Mouse (Mus musculus): ENCODE measurements at regions not wholly inside any gene's neighbourhood (a gene's known extent, or its start where the extent isn't known, plus 50 kb on each side); places are given as distances from the start of the nearest gene placed in this dataset.

DNA sequence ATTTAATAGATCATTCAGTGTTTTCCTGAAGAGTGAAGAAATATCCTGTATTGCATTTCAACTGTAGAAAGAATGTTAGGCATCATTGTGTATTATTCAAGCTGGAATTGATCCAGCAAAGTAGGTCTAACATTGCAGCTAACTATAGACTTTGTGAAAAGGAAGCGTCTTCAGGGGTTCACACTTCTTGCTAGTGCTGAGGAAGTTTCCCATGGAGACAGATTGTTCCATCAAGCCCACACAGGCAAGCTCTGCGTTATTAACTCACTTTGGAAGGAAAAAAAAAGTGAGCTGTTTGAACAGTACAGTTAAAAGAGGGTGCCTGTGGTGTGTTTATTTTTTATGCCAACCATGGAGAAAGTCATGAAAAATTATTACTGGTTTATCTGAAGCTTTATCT is 206.1 kb downstream of the Rergl start:
- Histone ChIP-seq H3K79me2 (ENCODE audit: control insufficient read depth, insufficient read depth, low read length, poor library complexity) (no peaks in the 10 kb centered on the region), H3K9ac (ENCODE audit: control insufficient read depth, low read depth, low read length, poor library complexity, severe bottlenecking) (no peak overlapping the region), H3K4me3 (ENCODE audit: control insufficient read depth in 1 of 2, insufficient read depth in 1 of 2, low read depth in 2 of 2, low read length in 2 of 2) (no peak overlapping the region), H3K36me3 (ENCODE audit: control insufficient read depth in 1 of 2, insufficient read depth in 2 of 2, low read length in 2 of 2) (no peaks in the 10 kb centered on the region), H3K9me3 (replicated peaks; ENCODE audit: insufficient read depth, low read length) (no peaks in the 10 kb centered on the region), H3K27me3 (ENCODE audit: control insufficient read depth in 1 of 2, insufficient read depth in 2 of 2, low read length in 2 of 2) (no peaks in the 10 kb centered on the region), H3K27ac (ENCODE audit: control insufficient read depth, low read depth, low read length) (no peak overlapping the region), H3K4me1 (ENCODE audit: control insufficient read depth in 1 of 2, insufficient read depth in 2 of 2, low read length in 2 of 2) (no peaks in the 10 kb centered on the region)
- DNase-seq (ENCODE audit: low read depth, low spot score) = no peak
- TF ChIP-seq E2F4 (IDR thresholded peaks at IDR 0.05; ENCODE audit: borderline replicate concordance, low read depth, low read length) = no peak
- no peak for TF ChIP-seq EP300 (IDR thresholded peaks at IDR 0.05; ENCODE audit: low read depth in 1 of 2, low read length in 2 of 2)
- TF ChIP-seq TBP (IDR thresholded peaks at IDR 0.05; ENCODE audit: low read depth, low read length) = no peak
- no peak for TF ChIP-seq GABPA (IDR thresholded peaks at IDR 0.05; ENCODE audit: low read depth, low read length)
- TF ChIP-seq TAL1 (IDR thresholded peaks at IDR 0.05; ENCODE audit: low read length) = no peak
- TF ChIP-seq RAD21 (IDR thresholded peaks at IDR 0.05; ENCODE audit: low read depth, low read length) = no peak
- no peak for TF ChIP-seq GATA1 (IDR thresholded peaks at IDR 0.05; ENCODE audit: low read depth, low read length)
- TF ChIP-seq MEF2A (IDR thresholded peaks at IDR 0.05; ENCODE audit: extremely low read depth, insufficient replicate concordance, low read depth, low read length, poor library complexity, severe bottlenecking) = no peak
- TF ChIP-seq JUND (IDR thresholded peaks at IDR 0.05; ENCODE audit: low read depth, low read length) = no peak
- no peak for TF ChIP-seq ZMIZ1 (IDR thresholded peaks at IDR 0.05; ENCODE audit: low read depth, low read length)
- no peak for TF ChIP-seq USF1 (IDR thresholded peaks at IDR 0.05; ENCODE audit: low read depth, low read length)
- TF ChIP-seq ZNF384 (IDR thresholded peaks at IDR 0.05; ENCODE audit: low read depth, low read length) = no peak
- TF ChIP-seq CTCF (IDR thresholded peaks at IDR 0.05 in 2 of 3, conservative IDR thresholded peaks at IDR 0.05 in 1 of 3; ENCODE audit: control insufficient read depth in 1 of 3, insufficient read depth in 1 of 3, low read depth in 2 of 3, low read length in 3 of 3, poor library complexity in 1 of 3, severe bottlenecking in 1 of 3) = no peak
- TF ChIP-seq CHD2 (IDR thresholded peaks at IDR 0.05; ENCODE audit: low read length) = no peak
- TF ChIP-seq NELFE (IDR thresholded peaks at IDR 0.05; ENCODE audit: low read depth, low read length) = no peak
- TF ChIP-seq CHD1 (IDR thresholded peaks at IDR 0.05; ENCODE audit: low read depth, low read length) = no peak
- no peak for TF ChIP-seq BHLHE40 (IDR thresholded peaks at IDR 0.05; ENCODE audit: borderline replicate concordance, low read depth, low read length)
- TF ChIP-seq MXI1 (IDR thresholded peaks at IDR 0.05; ENCODE audit: low read depth, low read length) = no peak

GRCm38 (mm10) chr6:139279093-139279492 is 222.7 kb downstream of the Rergl start:
- no peaks in the 10 kb centered on the region for H3K27me3 ChIP-seq (ENCODE audit: control insufficient read depth in 1 of 2, insufficient read depth in 2 of 2, low read length in 2 of 2)
- no peaks in the 10 kb centered on the region for H3K36me3 ChIP-seq (ENCODE audit: control insufficient read depth in 1 of 2, insufficient read depth in 2 of 2, low read length in 2 of 2)
- H3K4me1 ChIP-seq (ENCODE audit: control insufficient read depth in 1 of 2, insufficient read depth in 2 of 2, low read length in 2 of 2) = no peaks in the 10 kb centered on the region
- H3K9ac ChIP-seq (ENCODE audit: control insufficient read depth, low read depth, low read length, poor library complexity, severe bottlenecking) = no peak overlapping the region
- H3K9me3 ChIP-seq (replicated peaks; ENCODE audit: insufficient read depth, low read length) = no peaks in the 10 kb centered on the region
- H3K79me2 ChIP-seq (ENCODE audit: control insufficient read depth, insufficient read depth, low read length, poor library complexity) = no peaks in the 10 kb centered on the region
- DNase-seq (ENCODE audit: low read depth, low spot score) = no peak
- no peak for TF ChIP-seq HCFC1 (IDR thresholded peaks at IDR 0.05; ENCODE audit: low read depth, low read length)
- TF ChIP-seq POLR2AphosphoS5 (IDR thresholded peaks at IDR 0.05; ENCODE audit: borderline replicate concordance, low read depth, low read length) = no peak
- TF ChIP-seq MAX (IDR thresholded peaks at IDR 0.05; ENCODE audit: low read length) = no peak
- TF ChIP-seq ZC3H11A (IDR thresholded peaks at IDR 0.05; ENCODE audit: low read depth, low read length) = no peak
- TF ChIP-seq MYC (IDR thresholded peaks at IDR 0.05; ENCODE audit: low read depth, low read length) = no peak
- TF ChIP-seq E2F4 (IDR thresholded peaks at IDR 0.05; ENCODE audit: borderline replicate concordance, low read depth, low read length) = no peak
- no peak for TF ChIP-seq USF2 (IDR thresholded peaks at IDR 0.05; ENCODE audit: borderline replicate concordance in 1 of 2, insufficient read depth in 1 of 2, low read depth in 1 of 2, low read length in 2 of 2)
- no peak for TF ChIP-seq RCOR1 (IDR thresholded peaks at IDR 0.05; ENCODE audit: low read depth, low read length)
- TF ChIP-seq CTCF (IDR thresholded peaks at IDR 0.05 in 2 of 3, conservative IDR thresholded peaks at IDR 0.05 in 1 of 3; ENCODE audit: control insufficient read depth in 1 of 3, insufficient read depth in 1 of 3, low read depth in 2 of 3, low read length in 3 of 3, poor library complexity in 1 of 3, severe bottlenecking in 1 of 3) = no peak
- no peak for TF ChIP-seq NRF1 (IDR thresholded peaks at IDR 0.05; ENCODE audit: insufficient read depth, low read depth, low read length, poor library complexity, severe bottlenecking)
- TF ChIP-seq POLR2AphosphoS2 (IDR thresholded peaks at IDR 0.05; ENCODE audit: low read length) = no peak
- TF ChIP-seq ZKSCAN1 (IDR thresholded peaks at IDR 0.05; ENCODE audit: low read depth, low read length) = no peak
- no peak for TF ChIP-seq CHD1 (IDR thresholded peaks at IDR 0.05; ENCODE audit: low read depth, low read length)
- no peak for TF ChIP-seq GABPA (IDR thresholded peaks at IDR 0.05; ENCODE audit: low read depth, low read length)
- TF ChIP-seq POLR2A (IDR thresholded peaks at IDR 0.05; ENCODE audit: control insufficient read depth in 1 of 2, insufficient read depth in 1 of 2, low read depth in 1 of 2, low read length in 2 of 2, poor library complexity in 1 of 2) = no peak
- TF ChIP-seq SMC3 (IDR thresholded peaks at IDR 0.05; ENCODE audit: low read depth, low read length) = no peak
- TF ChIP-seq SIN3A (IDR thresholded peaks at IDR 0.05; ENCODE audit: low read length) = no peak
- no peak for TF ChIP-seq JUND (IDR thresholded peaks at IDR 0.05; ENCODE audit: low read depth, low read length)
- H3K27ac ChIP-seq (ENCODE audit: control insufficient read depth, low read depth, low read length) = no peak overlapping the region
- no peak overlapping the region for H3K4me3 ChIP-seq (ENCODE audit: control insufficient read depth in 1 of 2, insufficient read depth in 1 of 2, low read depth in 2 of 2, low read length in 2 of 2)

Data from MEL (cell line).